Mouse (Mus musculus) testis, adult 2 months (tissue): ENCODE measurements around the gene Tmem274. TPM values are rescaled to one million over a fixed set of nuclear protein-coding genes. Genes with fewer than 3 reads are reported as not detected.

Source experiments
- H3K27ac ChIP-seq: fragments of 200-500 bp; 2 replicates; pipeline ENCODE4 v1.5.1; 2012; ENCODE audit warnings: low read depth, low read length; ENCODE audit not compliant: control insufficient read depth, insufficient read depth
- H3K27me3 ChIP-seq: fragments of 200-500 bp; 2 replicates; pipeline ENCODE4 v1.6.1; 2012; ENCODE audit warnings: mild to moderate bottlenecking, low read length, moderate library complexity; ENCODE audit not compliant: control insufficient read depth, insufficient read depth
- H3K36me3 ChIP-seq: fragments of 200-500 bp; 2 replicates; pipeline ENCODE4 v1.6.1; 2012; ENCODE audit warnings: mild to moderate bottlenecking, low read length; ENCODE audit not compliant: control insufficient read depth, insufficient read depth
- H3K4me1 ChIP-seq: fragments of 200-500 bp; 2 replicates; pipeline ENCODE4 v1.6.1; 2012; ENCODE audit warnings: low read length; ENCODE audit not compliant: control insufficient read depth, insufficient read depth
- H3K4me3 ChIP-seq: fragments of 200-500 bp; 2 replicates; pipeline ENCODE4 v1.5.1; 2012; ENCODE audit warnings: low read depth, mild to moderate bottlenecking, low read length, moderate library complexity, mixed read lengths; ENCODE audit not compliant: control insufficient read depth
- CTCF ChIP-seq: fragments of 200-500 bp; IDR thresholded peaks from 2 replicates; pipeline ENCODE4 v1.5.1; 2012; ENCODE audit warnings: low read depth, mild to moderate bottlenecking, inconsistent platforms, low read length, moderate library complexity; ENCODE audit not compliant: control insufficient read depth, insufficient read depth, insufficient replicate concordance
- POLR2A ChIP-seq: fragments of 200-500 bp; IDR thresholded peaks from 2 replicates; pipeline ENCODE4 v1.6.1; 2012; ENCODE audit warnings: low read depth, mild to moderate bottlenecking, inconsistent platforms, low read length, moderate library complexity; ENCODE audit not compliant: control insufficient read depth
- polyA plus RNA-seq: library from polyadenylated mRNA; depleted of rRNA; stranded (reverse); fragments of >200 nt; gene quantifications from 2 replicates; pipeline ENCODE4 v1.2.3, GENCODE M21; 2012; rRNA removed

Gene Tmem274
- polyA plus RNA-seq, 1 experiment, result 1.3 TPM

DNA sequence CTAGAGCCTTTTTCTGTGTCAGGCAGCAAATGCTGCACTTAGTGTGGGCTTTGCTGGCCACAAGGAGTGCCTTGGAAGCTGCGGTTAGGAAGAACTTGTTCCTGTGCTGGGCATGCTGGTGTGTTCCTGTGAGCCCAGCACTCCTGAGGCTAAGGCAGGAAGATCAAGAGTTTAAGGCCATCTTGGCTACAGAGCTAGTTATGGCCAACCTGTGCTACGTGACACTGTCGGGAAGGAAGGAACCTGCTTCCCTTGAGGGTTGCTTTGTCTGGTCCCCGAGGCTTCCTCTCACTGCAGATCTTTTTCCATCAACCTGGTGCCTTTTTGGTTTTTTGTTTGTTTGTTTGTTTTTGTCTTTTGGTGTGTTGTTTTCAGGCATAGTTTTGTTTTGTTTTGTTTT, 48.0 kb downstream of the Tmem274 start:
- Histone ChIP-seq H3K36me3 (no peaks in the 10 kb centered on the region), H3K27ac (no peak overlapping the region), H3K4me3 (no peak overlapping the region), H3K4me1 (peaks cover 2% of the 10 kb centered on the region; the same call in 1 of the 2 replicates), H3K27me3 (no peaks in the 10 kb centered on the region)
- TF ChIP-seq POLR2A, result no peak
- TF ChIP-seq CTCF, result no peak

- peaks cover 2% of the 10 kb centered on the region; the same call in 1 of the 2 replicates for H3K4me1 ChIP-seq
- TF ChIP-seq CTCF, result no peak
- TF ChIP-seq POLR2A, result no peak
- H3K36me3 ChIP-seq, result no peaks in the 10 kb centered on the region
- H3K27ac ChIP-seq, result no peak overlapping the region
- H3K4me3 ChIP-seq, result no peak overlapping the region
- no peaks in the 10 kb centered on the region for H3K27me3 ChIP-seq
These were observed 48.6 kb downstream of the Tmem274 start for GRCm38 (mm10) chr4:149525811-149526210.

DNA sequence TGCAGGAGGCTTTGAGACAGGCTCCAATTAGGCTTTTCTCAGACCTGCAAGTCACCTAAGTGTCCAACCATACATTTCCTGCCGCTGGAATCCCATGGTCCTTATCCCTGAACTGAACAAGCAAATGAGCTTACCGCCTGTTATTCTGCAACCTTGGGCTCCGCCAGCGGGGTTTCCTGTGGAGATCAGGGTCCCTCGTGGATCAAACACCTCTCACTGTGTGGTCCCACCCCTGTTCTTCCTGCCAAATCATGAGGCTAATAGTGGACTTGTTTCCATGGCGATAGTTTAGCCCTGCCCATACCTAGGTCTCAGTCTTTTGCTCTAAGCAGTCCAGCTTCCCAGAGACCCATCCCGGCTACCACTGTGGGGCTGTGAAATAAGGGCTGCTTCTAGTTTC, 49.2 kb downstream of the Tmem274 start:
- peaks cover 2% of the 10 kb centered on the region; the same call in 1 of the 2 replicates for H3K4me1 ChIP-seq

DNA sequence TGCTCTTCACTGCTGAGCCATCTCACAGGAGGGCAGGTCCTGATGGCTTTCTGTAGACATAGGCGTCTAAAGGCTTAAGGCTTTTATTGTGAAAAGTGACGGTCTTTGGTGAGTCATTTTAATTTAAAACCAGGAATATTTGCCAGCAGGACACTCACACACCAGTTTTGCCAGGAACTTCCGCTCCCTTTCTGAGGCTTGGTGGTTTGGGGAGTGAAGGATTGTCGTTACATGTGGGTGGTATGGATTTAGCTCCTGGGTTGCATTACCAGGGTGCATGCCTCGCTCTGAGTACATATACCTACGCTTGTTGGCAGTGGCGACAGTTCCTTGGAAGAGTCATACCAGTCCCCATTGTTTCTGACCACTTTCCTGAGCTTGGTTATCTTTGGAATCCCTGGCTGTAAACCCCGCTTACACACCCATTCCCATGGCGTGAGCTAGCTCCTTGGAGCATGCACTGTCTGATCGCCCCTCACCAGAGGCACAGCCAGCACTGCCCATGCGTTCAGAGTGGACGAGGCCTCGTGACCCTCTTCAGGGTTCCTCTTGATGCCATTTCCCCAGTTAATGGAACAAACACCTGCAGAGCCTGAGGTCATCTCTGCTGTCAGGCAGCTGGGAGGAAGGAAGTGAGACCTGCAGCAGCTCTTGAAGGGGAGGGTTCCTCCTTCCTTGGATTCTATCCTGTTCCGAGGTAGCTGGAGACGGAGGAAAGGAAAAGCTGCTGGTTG, 50.6 kb downstream of the Tmem274 start:
- Histone ChIP-seq H3K27me3 (no peaks in the 10 kb centered on the region), H3K4me1 (peaks cover 2% of the 10 kb centered on the region; the same call in 1 of the 2 replicates), H3K4me3 (no peak overlapping the region), H3K27ac (no peak overlapping the region), H3K36me3 (no peaks in the 10 kb centered on the region)
- no peak for TF ChIP-seq POLR2A
- no peak for TF ChIP-seq CTCF

More for the DNA sequence above, 49.2 kb downstream of the Tmem274 start:
- Histone ChIP-seq H3K27me3 (no peaks in the 10 kb centered on the region), H3K36me3 (no peaks in the 10 kb centered on the region), H3K27ac (no peak overlapping the region), H3K4me3 (no peak overlapping the region)
- no peak for TF ChIP-seq POLR2A
- no peak for TF ChIP-seq CTCF

DNA sequence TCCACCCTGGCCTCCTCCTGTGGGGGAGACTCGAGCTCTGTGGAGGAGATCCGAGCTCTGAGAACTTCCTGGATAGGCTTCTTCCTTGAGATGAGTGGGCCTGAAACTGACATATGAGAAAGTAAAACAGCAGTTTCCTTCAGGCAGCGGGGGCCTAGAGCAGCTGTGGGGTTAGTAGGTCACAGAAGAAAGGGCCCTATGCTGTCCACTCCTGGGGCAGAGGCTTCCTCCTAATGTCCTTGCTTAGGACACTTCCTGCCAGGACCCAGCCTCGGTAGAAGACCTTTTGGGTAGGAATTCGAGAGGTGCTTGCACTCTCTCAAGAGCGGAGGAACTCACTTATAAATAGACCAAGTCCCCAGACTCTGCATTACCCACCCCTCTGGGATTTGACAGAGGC, 52.5 kb downstream of the Tmem274 start:
- TF ChIP-seq POLR2A (no peak), CTCF (no peak)

More for the DNA sequence above, 52.5 kb downstream of the Tmem274 start:
- Histone ChIP-seq H3K27me3 (no peaks in the 10 kb centered on the region), H3K4me1 (peaks cover 2% of the 10 kb centered on the region; the same call in 1 of the 2 replicates), H3K27ac (no peak overlapping the region; the same call in 1 of the 2 replicates), H3K4me3 (no peak overlapping the region), H3K36me3 (no peaks in the 10 kb centered on the region)

Other genes with a start within 250 kb of the Tmem274 start
- 24.9 and 25.9 TPM in 2 replicates for gene Kif1b, start 169.7 kb upstream of the Tmem274 start, polyA plus RNA-seq
- 36.5 and 40.4 TPM in 2 replicates for gene Ube4b, start 50.6 kb upstream of the Tmem274 start, polyA plus RNA-seq
- 0.33 and 0.34 TPM in 2 replicates for gene Rbp7, start 22.4 kb upstream of the Tmem274 start, polyA plus RNA-seq
- 29.0 and 30.2 TPM in 2 replicates for gene Nmnat1, start 7.8 kb downstream of the Tmem274 start, polyA plus RNA-seq
- gene Lzic, start 7.9 kb downstream of the Tmem274 start, polyA plus RNA-seq, result 17.8 and 20.9 TPM in 2 replicates
- gene Ctnnbip1, start 40.9 kb downstream of the Tmem274 start, polyA plus RNA-seq, result 4.1 and 4.7 TPM in 2 replicates
- gene Clstn1, start 109.1 kb downstream of the Tmem274 start, polyA plus RNA-seq, result 11.3 and 13.0 TPM in 2 replicates
- gene Pik3cd, start 225.2 kb downstream of the Tmem274 start, polyA plus RNA-seq, result 27.7 and 28.5 TPM in 2 replicates